Mouse (Mus musculus): ENCODE results near the gene Trmt112.
"Not testable (repeated sequence)": the region's sequence is repeated elsewhere in the genome, so short reads cannot be mapped to it uniquely, and the experiment has no call there.

The Trmt112 gene

GRCm38 (mm10) chr19:6909507-6910289 lies at the start of gene Trmt112, which contains the start of gene Prdx5:
TSS of gene Trmt112 (plus strand) at chr19:6909698.
TSS of gene Prdx5 (minus strand) at chr19:6910106.
- in situ Hi-C loops (cut with MseI, MboI), result no loop called here

DNA sequence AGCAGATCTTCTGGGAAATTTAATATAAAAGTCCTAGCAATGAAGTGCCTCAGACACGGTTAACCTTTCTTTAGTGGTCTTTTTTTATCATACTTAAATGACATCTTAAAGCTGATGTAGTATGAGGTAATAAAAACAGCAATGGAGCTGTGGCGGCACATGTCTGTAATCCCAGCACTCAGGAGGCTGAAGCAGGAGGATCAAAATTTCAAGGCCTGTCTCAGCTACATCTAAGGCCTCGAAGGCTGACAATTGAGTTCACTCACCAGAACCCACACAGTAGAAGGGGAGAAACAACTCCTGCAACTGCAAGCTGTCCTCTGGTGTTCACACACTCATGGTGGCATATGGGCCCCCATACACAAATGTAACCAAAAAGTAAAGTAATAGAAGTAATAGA lies 49.5 kb upstream of the Trmt112 start:
- in situ Hi-C loops (cut with MseI, MboI), result no loop called here

GRCm38 (mm10) chr19:6860706-6861105 lies 48.8 kb upstream of the Trmt112 start:
- in situ Hi-C loops (cut with MseI, MboI), result no loop called here

GRCm38 (mm10) chr19:6861451-6861850 lies 48.0 kb upstream of the Trmt112 start:
- in situ Hi-C loops (cut with MseI, MboI), result no loop called here

GRCm38 (mm10) chr19:6869355-6869754 lies 40.1 kb upstream of the Trmt112 start:
- in situ Hi-C loops (cut with MseI, MboI), result no loop called here

DNA sequence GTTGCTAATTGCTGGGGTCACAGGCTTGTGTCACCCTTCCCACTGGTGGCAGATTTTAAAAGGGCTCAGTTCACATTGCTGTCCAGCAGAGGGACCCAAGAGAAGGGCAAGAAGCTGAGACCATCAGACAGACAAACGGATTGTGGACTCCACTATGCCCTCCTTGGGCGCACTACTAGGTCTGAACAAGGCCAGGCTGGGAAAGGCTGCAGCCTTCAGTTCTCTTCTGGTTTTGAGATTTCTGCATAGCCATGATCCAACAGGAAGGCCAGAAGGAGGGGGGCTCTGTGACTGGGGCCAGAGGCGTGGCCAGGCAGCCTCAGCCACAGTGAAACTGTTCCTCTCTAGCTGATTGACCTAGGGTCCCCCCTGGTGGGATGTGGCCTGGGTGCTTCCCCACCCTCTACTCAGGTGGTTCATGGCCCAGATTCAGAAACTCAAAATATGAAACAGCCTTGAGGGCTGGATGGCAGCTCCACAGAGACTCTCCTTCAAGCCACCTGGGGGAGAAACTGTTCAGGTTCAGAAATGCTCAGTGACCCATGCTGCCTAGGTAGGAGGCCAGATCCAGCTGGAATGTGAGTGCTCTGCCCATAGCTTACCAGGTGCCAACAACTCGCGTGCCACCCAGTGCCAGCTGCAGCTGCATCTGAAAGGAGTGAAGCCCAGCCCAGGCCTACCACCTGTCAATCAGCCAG lies 37.8 kb upstream of the Trmt112 start:
- in situ Hi-C loops (cut with MseI, MboI), result no loop called here

- in situ Hi-C loops (cut with MseI, MboI), result no loop called here
Measured at GRCm38 (mm10) chr19:6872701-6873100, 36.8 kb upstream of the Trmt112 start.

GRCm38 (mm10) chr19:6874257-6874656 lies 35.2 kb upstream of the Trmt112 start:
- in situ Hi-C loops (cut with MseI, MboI), result no loop called here

GRCm38 (mm10) chr19:6875834-6876233 lies 33.7 kb upstream of the Trmt112 start:
- in situ Hi-C loops (cut with MseI, MboI), result no loop called here

- in situ Hi-C loops (cut with MseI, MboI), result no loop called here
Measured at GRCm38 (mm10) chr19:6876799-6877198, 32.7 kb upstream of the Trmt112 start.

GRCm38 (mm10) chr19:6877965-6878364 lies 31.5 kb upstream of the Trmt112 start:
- in situ Hi-C loops (cut with MseI, MboI), result no loop called here

- in situ Hi-C loops (cut with MseI, MboI), result no loop called here
Measured at GRCm38 (mm10) chr19:6892512-6892911, 17.0 kb upstream of the Trmt112 start.

- in situ Hi-C loops (cut with MseI, MboI), result no loop called here
Measured at GRCm38 (mm10) chr19:6893731-6894451, 15.6 kb upstream of the Trmt112 start.

GRCm38 (mm10) chr19:6895608-6896305 lies 13.7 kb upstream of the Trmt112 start:
- in situ Hi-C loops (cut with MseI, MboI), result not testable (repeated sequence)

DNA sequence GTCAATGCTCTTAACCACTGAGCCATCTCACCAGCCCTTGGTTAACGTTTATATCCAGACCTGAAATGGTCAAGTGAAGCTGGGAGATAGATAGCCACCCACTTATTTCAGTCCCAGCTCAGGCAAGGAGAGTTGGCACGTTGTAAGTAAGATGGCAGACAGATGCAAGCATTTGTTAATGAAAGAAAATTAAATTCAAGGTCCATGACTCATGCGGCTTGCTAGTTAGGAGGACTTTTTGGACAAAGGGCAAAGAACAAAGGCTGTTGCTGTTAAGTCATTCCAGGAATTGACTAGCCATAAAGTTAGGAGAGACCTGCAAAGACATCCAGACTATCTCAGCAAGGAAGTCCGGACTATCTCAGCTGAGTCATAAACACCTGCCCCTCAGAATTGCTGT lies 9.9 kb upstream of the Trmt112 start:
- in situ Hi-C loops (cut with MseI, MboI), result no loop called here

DNA sequence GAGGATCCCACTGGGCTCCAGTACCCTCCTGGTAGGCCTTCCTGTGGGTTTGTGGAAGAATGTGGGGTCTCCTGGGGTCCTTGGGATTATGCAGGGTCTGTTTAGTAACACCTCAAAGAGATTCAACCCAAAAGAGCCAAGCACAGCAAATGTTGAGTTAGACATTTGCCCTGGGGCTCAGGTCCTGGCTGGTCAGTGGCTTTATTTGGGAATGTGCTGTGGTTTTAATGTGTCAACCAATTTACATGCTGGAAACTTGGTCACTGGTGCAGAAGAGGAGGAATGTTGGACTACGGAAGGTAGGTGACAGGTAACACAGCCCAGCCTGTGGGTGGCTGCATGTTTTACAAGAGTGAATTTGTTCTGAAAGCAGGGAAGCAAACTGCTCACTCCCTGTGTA lies 6.5 kb upstream of the Trmt112 start:
- in situ Hi-C loops (cut with MseI, MboI), result no loop called here

DNA sequence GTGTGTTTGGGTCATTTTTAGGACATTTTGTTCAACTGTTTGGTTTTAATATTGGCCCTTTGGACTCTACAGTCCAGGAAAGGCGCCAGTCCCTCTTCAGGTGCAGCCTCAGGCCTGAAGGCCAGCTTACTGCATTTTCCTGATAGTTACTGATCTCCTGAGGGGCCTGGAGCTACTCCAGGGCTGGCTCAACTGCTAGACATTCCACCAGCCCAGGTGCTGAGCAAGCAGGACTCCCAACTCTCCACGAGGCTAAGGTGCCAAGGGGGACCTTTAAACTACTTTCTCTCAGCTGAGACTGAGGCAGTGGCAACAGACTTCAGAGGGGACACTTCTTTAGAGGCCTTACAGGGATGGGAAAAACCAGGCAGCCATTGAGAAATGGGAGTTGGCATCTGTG lies 4.7 kb upstream of the Trmt112 start:
- in situ Hi-C loops (cut with MseI, MboI), result no loop called here

DNA sequence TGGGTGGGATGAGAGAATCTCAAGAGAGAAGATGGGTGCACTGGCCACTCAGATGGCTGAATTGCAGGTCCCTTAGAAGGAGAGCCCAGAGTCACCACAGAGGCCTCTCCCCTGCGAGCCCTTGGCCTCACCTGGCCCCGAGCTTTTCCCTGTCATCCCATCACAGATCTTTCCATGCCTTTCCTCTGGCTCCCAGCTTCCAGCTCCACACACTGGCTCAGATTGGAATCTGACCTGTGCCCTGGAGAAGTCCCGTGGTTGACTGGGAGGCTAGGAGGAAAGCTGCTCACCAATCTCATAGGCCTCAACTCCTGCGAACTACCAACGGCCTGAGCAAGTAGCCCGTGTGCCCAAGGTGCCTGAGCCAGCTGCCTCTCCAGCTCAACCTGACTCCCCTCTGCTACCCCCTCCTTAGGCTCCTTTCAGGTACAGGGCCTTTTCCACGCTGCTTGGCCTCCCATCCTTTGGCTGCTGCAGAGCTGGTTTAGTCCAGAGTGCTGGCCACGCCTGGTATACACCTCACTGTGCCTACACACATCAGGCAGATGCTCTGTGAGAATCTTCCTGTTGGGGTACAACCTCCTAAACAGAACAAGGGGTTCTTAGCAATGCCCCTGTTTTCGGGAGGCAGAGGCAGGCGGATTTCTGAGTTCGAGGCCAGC lies 3.9 kb upstream of the Trmt112 start:
- in situ Hi-C loops (cut with MseI, MboI), result no loop called here

- in situ Hi-C loops (cut with MseI, MboI), result no loop called here
Measured at GRCm38 (mm10) chr19:6906199-6906598, 3.3 kb upstream of the Trmt112 start.

DNA sequence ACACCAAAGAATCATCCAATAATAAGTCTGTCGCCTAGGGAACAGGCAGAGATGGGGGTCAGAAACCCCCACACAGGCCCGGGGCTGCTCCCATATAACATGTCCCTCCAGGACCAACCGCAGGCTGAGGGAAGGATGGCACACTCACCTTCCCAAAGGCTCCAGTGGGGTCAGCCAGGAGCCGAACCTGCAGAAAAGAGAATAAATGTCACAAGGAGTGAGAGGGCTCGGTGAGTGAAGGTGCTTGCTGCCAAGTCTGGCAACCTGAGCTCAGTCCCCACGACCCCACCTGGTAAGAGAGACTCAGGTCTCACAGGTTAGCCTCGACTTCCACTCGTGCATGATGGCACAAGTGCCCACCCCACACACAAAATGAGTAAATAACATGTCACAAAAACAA lies 2.4 kb upstream of the Trmt112 start:
- in situ Hi-C loops (cut with MseI, MboI), result no loop called here

GRCm38 (mm10) chr19:6907811-6908540 lies 1.5 kb upstream of the Trmt112 start:
- in situ Hi-C loops (cut with MseI, MboI), result no loop called here
